Mouse (Mus musculus) thymus, postnatal 14 days (tissue): ENCODE measurements at regions not wholly inside any gene's neighbourhood (a gene's known extent, or its start where the extent isn't known, plus 50 kb on each side); places are given as distances from the start of the nearest gene placed in this dataset.
A peak's percentile ranks its signal among the peaks of the same experiment; 100 is the strongest.

ENCODE experiments used
- DNase-seq: peaks from one replicate; pipeline ENCODE4 v3.0.0; 2021

DNA sequence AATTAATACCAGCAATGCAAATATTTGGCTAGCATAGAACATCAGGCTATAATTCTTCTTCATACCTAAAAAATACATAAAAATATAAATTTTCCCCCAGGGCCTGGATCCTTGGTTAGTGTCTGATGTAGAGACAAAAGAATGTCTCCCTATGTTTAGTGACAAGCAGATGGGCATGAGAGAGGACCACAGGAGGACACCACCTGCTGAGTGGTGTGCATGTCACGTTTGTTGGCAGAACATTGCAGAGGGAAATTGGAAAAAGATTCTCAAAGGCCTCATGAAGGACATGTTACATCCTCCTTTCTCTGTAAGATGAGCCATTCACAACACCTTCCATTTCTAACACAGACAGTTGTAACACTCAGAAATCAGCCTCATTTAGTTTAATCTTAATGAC is 206.3 kb downstream of the Hhipl2 start:
- no peak for DNase-seq

DNA sequence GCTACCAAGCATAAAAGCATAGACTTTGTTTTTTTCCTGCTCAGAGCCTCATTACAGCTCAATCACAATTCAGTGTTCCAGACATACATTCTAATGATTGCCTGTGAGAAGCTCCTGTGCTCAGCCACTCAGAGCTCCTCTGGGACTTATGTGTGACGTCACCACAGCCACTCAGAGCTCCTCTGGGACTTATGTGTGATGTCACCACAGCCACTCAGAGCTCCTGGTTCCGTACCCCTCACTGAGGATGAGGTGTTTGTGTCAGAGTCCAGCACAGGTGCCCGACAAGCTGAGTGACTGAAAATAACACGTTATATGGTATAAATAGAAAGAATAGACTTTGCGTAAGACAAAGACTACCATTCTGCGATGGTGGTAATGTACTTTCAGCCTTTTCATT is 215.8 kb downstream of the Hhipl2 start:
- no peak for DNase-seq

GRCm38 (mm10) chr1:183634836-183635235 is 216.8 kb downstream of the Hhipl2 start:
- no peak for DNase-seq

DNA sequence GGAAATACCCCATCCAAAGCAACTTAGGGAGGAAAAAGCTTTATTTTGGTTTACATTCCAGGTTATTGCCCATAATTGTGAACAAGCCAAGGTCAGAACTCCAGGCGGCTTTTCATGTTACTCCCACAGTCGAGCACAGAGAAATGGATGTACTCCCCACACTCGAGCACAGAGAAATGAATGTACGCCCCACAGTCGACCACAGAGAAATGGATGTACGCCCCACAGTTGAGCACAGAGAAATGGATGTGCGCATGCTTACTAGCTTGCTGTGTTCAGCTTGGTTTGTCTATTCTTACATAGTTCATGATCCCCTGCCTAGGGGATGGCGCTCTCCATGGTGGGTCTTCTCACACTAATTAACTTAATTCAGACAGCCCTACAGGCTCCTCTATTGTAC is 219.2 kb downstream of the Hhipl2 start:
- DNase-seq, result no peak

DNA sequence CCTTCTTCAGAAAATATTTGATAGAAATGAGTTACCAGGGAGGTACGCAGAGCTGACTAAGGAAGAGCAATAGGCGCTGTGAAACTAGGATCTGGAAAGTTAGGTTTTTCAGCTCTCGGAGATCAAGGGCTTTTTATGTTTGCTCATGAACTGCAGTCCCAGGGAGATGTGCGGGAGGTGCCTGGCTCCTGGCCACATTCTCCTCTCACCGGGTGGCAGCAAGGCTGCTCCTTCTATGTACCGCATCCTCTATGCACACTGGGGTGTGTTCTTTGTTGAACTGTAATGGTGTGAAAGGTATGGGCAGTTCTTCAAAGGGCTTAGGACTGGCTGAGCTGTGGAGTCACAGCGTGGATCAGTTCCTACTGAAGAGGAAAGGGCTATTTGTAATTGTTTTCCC is 221.3 kb downstream of the Hhipl2 start:
- DNase-seq, result no peak

- DNase-seq, result no peak
Observed at GRCm38 (mm10) chr1:183640568-183640967, 222.6 kb downstream of the Hhipl2 start.

- DNase-seq, result no peak
Observed at GRCm38 (mm10) chr1:183644001-183644400, 226.0 kb downstream of the Hhipl2 start.

DNA sequence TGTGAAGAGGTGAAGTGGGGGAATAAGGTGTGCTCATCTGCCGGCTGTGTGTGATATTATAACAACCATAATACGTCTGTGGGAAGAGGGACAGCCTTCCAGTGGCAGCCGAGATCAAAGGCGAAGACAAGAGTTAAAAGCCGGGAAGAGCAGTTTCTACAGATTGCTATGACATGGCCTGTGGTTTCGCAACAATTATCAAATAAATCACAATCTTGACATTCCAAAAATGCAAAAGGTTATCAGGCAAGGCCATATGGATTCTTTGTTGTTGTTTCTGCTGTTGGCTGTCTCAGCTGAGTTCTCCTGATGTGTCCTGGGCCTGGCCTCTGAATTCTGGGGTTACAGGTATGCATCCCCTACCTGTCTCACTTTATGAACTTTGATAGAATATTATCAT is 235.9 kb downstream of the Hhipl2 start:
- no peak for DNase-seq

GRCm38 (mm10) chr1:183657043-183657442 is 239.0 kb downstream of the Hhipl2 start:
- DNase-seq, result peak; percentile 67

DNA sequence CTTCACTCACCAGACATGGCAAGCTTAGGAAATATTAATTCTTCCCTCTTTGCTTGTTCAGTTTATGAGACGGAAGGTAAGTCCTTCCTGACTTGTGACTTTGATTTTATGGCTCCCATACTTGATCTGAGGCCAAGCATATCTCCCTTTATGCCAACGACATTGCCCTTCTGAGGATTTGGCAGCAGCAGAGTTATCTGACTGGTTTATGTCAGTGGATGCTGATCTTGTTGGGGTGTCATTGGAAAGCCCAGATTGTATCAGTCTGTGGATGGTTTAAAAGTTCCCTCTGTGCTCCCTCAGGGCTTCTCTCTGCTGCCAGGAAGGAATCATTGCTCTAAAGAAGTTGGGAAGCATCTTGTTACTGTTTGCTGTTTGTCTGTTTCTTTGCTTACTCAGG is 242.5 kb downstream of the Hhipl2 start:
- no peak for DNase-seq

DNA sequence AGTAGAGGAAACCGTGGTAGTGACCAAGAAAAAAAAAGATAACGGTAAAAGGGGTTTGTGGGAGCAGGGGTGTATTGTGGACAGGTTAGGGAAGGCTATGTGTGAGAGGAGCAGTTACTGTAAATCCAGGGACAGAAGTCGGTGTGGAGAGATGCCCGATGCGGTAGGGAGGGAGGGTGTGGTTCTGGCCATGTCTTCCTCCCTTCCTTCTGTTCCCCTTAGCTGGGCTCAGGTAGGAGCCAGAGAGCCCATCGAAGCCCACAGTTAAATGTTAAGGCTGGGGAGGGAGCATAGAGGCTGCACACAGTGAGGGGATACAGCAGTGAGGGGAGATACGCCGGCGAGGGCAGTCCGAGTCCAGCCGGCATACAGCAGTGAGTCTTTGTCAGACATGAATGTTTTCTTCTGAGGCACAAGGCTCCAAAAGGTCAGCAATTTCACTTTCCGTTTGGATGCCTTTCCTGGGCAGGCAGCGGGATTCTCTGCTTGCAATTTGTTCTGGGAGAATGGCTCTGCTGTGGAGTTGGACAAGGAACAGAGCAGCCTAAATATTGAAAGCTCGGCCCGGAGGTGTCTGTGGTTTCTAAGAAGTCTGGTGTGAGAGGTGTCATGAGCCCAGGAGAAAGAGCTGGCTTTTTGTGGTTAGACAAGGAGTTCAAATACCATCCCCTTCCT is 244.5 kb downstream of the Hhipl2 start:
- no peak for DNase-seq

DNA sequence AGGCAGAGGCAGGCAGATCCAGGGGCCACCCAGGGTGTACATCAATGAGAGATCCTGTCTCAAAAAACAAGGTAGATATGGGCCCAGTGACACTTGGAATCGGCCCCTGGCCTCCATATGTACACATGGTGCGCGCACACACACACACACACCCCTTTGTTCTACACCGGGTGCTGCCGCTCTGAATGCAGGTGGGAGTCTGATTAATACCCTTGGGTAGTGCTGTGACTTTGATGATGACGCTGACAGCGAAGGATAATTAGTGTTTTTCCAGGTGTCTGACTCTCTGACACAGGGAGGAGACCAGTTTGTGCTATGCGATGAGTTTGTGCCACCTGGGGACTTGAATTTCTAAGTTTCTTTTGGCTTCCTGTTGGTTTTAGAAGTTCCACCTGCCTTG is 251.3 kb downstream of the Hhipl2 start:
- DNase-seq, result no peak

GRCm38 (mm10) chr1:183669674-183670073 is 251.7 kb downstream of the Hhipl2 start:
- peak; percentile 41 for DNase-seq

DNA sequence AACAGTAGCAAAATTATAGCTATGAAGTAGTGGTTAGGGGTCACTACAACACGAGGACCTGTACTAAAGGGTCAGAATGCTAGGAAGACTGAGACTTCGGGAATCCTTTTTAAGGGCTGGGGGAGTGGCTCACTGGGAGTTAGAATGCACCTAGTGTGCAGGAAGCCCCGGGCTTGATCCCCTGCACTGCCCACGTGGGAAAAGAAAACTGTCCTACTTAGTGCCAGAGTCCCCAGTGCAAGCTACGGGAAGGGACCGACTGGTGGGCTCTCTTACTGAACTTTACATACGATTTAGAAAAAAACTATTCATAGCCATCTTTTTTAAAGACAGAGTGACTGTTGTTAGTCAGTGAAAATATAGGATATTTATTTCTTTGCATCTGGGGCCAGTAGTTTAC is 252.5 kb downstream of the Hhipl2 start:
- no peak for DNase-seq

GRCm38 (mm10) chr1:183671541-183671940 is 253.5 kb downstream of the Hhipl2 start:
- no peak for DNase-seq

- DNase-seq, result no peak
Observed at GRCm38 (mm10) chr1:183672521-183672920, 254.5 kb downstream of the Hhipl2 start.

GRCm38 (mm10) chr1:183677585-183677984 is 259.6 kb downstream of the Hhipl2 start:
- DNase-seq, result no peak

DNA sequence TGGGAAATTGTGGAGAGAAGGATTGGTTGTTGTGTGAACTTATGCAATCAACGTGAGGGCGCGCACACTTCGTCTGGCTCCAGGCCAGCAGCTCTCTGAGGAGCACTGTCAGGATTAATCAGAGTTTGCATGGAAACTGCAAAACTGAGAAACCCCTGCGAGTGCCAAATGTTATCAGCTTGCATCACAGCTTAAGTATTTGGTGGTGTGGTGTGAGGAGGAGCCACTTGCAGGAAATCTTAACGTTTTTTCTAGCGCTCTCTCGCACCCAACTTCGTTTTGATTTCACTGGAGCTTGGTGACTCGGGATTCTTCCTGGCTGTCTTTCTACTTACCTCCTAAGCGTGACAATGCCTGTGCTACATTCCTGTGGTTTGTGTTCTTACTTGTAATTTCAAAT is 261.9 kb downstream of the Hhipl2 start:
- no peak for DNase-seq

DNA sequence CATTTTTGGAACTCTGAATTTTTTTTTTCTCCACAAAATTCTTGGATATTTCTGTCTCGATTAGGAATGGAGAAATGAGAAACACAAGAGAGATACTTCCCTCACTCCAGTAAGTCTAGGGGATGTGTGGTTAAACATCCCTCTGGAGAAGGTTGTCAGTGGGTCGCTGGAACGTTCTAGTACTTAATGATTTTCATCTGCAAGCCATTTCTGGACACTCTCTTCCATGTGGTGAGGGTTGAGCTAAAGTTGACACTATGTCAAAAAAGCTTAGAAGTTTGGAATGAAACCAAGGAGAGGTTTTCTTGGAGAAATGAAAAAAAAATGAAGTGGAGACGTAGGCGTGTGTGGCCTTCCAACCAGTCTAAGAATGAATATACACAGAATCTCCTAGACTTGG is 268.0 kb downstream of the Hhipl2 start:
- no peak for DNase-seq

GRCm38 (mm10) chr1:183692756-183693155 is 274.7 kb downstream of the Hhipl2 start:
- DNase-seq, result no peak

GRCm38 (mm10) chr1:183699284-183699683 is 281.3 kb downstream of the Hhipl2 start:
- DNase-seq, result peak; percentile 56

DNA sequence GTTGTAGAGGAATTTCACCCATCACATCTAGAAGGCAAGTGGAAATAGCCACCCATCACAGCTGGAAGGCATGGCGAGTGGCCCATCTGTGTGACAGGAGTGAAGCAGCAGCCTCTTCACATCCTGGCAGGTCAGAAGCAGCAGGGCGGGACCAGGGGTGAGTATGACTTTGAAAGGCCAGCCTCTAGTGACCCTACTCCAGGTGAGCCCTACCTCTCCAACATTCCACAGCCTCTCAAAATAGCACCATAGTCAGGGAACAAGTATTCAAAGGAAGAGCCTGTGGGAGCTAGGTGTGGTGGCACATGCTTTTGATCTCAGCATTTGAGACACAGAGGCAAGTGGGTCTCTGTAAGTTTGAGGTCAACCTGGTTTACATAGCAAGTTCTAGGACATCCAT is 284.9 kb downstream of the Hhipl2 start:
- no peak for DNase-seq

DNA sequence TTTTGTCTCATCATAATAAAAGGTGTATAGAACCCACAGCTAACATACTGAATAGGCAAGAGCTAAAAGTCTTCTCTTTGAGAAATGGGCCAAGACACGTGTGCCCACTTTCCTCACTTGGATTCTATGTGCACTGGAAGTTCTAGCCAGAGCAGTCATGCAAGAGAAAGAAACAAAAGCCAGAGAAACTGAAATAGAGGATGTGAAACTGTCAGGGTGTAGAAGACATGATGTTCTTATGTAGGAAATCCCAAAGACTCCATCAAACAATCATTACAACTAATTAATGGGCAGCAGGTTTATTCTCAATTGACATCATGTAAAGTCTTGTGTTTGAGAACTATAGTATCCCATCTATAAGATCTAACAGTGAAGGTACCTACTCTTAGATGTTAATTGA is 294.9 kb downstream of the Hhipl2 start:
- DNase-seq, result no peak

- DNase-seq, result no peak
Observed at GRCm38 (mm10) chr1:183717060-183717459, 296.0 kb upstream of the Dusp10 start.

- DNase-seq, result no peak
Observed at GRCm38 (mm10) chr1:183749126-183749525, 264.0 kb upstream of the Dusp10 start.

DNA sequence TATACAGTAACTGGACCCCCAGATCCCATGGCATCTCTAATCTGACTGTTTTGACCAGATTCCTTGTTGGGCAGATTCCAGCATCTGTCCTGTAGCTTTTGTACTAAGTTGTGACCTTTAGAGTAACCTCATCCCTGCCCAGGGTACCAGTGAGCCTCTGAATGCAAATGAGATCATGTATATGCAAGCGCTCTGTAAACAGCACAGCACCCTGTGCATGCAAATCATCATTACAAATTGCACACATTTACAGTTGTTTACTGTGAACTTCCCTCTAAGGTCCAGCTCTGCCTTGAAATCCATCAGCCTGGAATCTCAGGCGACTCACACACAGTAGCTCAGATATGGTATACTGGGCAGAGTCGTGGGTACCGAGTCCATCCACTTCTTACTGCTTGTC is 258.6 kb upstream of the Dusp10 start:
- no peak for DNase-seq
